Mouse (Mus musculus) adrenal gland, adult 8-10 months (tissue): ENCODE results near the gene Rhox3c. TPM values are rescaled to one million over a fixed set of nuclear protein-coding genes. Genes with fewer than 3 reads are reported as not detected.
"Not testable (repeated sequence)": the region's sequence is repeated elsewhere in the genome, so short reads cannot be mapped to it uniquely, and the experiment has no call there.

Experiments
- DNase-seq: peaks from one replicate; pipeline ENCODE4 v3.0.0; 2022
- total RNA-seq, 4 experiments: library from RNA; stranded (reverse); gene quantifications; 2 replicates each; pipeline ENCODE4 v1.2.4; 2022

Gene Rhox3c
- not detected for total RNA-seq

- DNase-seq = not testable (repeated sequence)
These were observed at the start of gene Rhox3c for GRCm38 (mm10) chrX:37458285-37458684. TSS of gene Rhox3c (plus strand) at chrX:37458585.

- not testable (repeated sequence) for DNase-seq
These were observed 46.6 kb upstream of the Rhox3c start, which contains the start of gene Rhox2b for GRCm38 (mm10) chrX:37411767-37412166. TSS of gene Rhox2b (plus strand) at chrX:37412067.

- not testable (repeated sequence) for DNase-seq
These were observed 26.2 kb upstream of the Rhox3c start, which contains the start of gene Rhox4b for GRCm38 (mm10) chrX:37432194-37432593. TSS of gene Rhox4b (plus strand) at chrX:37432494.

GRCm38 (mm10) chrX:37453380-37453779 is 5.0 kb upstream of the Rhox3c start, which contains the start of gene Rhox2c:
TSS of gene Rhox2c (plus strand) at chrX:37453680.
- DNase-seq = not testable (repeated sequence)

GRCm38 (mm10) chrX:37480037-37480436 is 21.7 kb downstream of the Rhox3c start, which contains the start of gene Rhox4c:
TSS of gene Rhox4c (plus strand) at chrX:37480337.
- not testable (repeated sequence) for DNase-seq

- not testable (repeated sequence) for DNase-seq
These were observed 55.7 kb downstream of the Rhox3c start, which contains the start of gene Rhox4d for GRCm38 (mm10) chrX:37514059-37514458. TSS of gene Rhox4d (plus strand) at chrX:37514359.

Other genes with a start within 250 kb of the Rhox3c start
- not detected for gene Gm9, start 247.5 kb upstream of the Rhox3c start, total RNA-seq
- gene Rhox1, start 236.3 kb upstream of the Rhox3c start, total RNA-seq = not detected
- not detected for gene Rhox2a, start 213.6 kb upstream of the Rhox3c start, total RNA-seq
- not detected for gene Rhox3a, start 208.7 kb upstream of the Rhox3c start, total RNA-seq
- not detected for gene Rhox4a, start 193.2 kb upstream of the Rhox3c start, total RNA-seq
- gene Rhox3a2, start 78.6 kb upstream of the Rhox3c start, total RNA-seq = not detected
- not detected for gene Rhox4a2, start 67.7 kb upstream of the Rhox3c start, total RNA-seq
- gene Rhox2b, start 46.5 kb upstream of the Rhox3c start, total RNA-seq = not detected
- gene Rhox4b, start 26.1 kb upstream of the Rhox3c start, total RNA-seq = not detected
- gene Rhox2c, start 4.9 kb upstream of the Rhox3c start, total RNA-seq = not detected
- gene Rhox4c, start 21.8 kb downstream of the Rhox3c start, total RNA-seq = not detected
- not detected for gene Rhox2d, start 34.8 kb downstream of the Rhox3c start, total RNA-seq
- not detected for gene Rhox4d, start 55.8 kb downstream of the Rhox3c start, total RNA-seq
- gene Rhox2e, start 71.9 kb downstream of the Rhox3c start, total RNA-seq = not detected
- gene Rhox3e, start 83.4 kb downstream of the Rhox3c start, total RNA-seq = not detected
- gene Rhox4e, start 98.8 kb downstream of the Rhox3c start, total RNA-seq = not detected
- gene Rhox2f, start 112.8 kb downstream of the Rhox3c start, total RNA-seq = not detected
- not detected for gene Rhox3f, start 122.4 kb downstream of the Rhox3c start, total RNA-seq
- not detected for gene Rhox4f, start 149.1 kb downstream of the Rhox3c start, total RNA-seq
- not detected for gene Rhox3g, start 170.0 kb downstream of the Rhox3c start, total RNA-seq
- gene Rhox2g, start 184.9 kb downstream of the Rhox3c start, total RNA-seq = not detected
- not detected for gene Rhox4g, start 192.7 kb downstream of the Rhox3c start, total RNA-seq
- not detected for gene Rhox3h, start 210.2 kb downstream of the Rhox3c start, total RNA-seq
- gene Rhox2h, start 214.7 kb downstream of the Rhox3c start, total RNA-seq = not detected